Mouse (Mus musculus) heart, embryonic 10.5 days (tissue): ENCODE data around the gene Capzb. TPM values are rescaled to one million over a fixed set of nuclear protein-coding genes. Genes with fewer than 3 reads are reported as not detected.
A peak's percentile ranks its signal among the peaks of the same experiment; 100 is the strongest.

ENCODE experiments used
- DNase-seq: peaks from one replicate; pipeline ENCODE4 v3.0.0-alpha.2; 2017; ENCODE audit warnings: low spot score
- H3K27ac ChIP-seq: fragments of 300-500 bp; sonication (generic); 2 replicates; pipeline ENCODE4 v1.5.1; 2016; ENCODE audit warnings: mild to moderate bottlenecking
- H3K27me3 ChIP-seq: fragments of 300-500 bp; sonication (generic); 2 replicates; pipeline ENCODE4 v1.6.1; 2016; ENCODE audit warnings: mild to moderate bottlenecking; ENCODE audit not compliant: poor library complexity, insufficient read depth, severe bottlenecking
- H3K36me3 ChIP-seq: fragments of 300-500 bp; sonication (generic); 2 replicates; pipeline ENCODE4 v1.6.1; 2016; ENCODE audit warnings: mild to moderate bottlenecking, moderate library complexity
- H3K4me1 ChIP-seq: fragments of 300-500 bp; sonication (generic); 2 replicates; pipeline ENCODE4 v1.6.1; 2016; ENCODE audit warnings: mild to moderate bottlenecking
- H3K4me3 ChIP-seq: fragments of 300-500 bp; sonication (generic); 2 replicates; pipeline ENCODE4 v1.5.1; 2016; ENCODE audit warnings: mild to moderate bottlenecking, moderate library complexity
- H3K9me3 ChIP-seq: fragments of 300-500 bp; sonication (generic); 2 replicates; pipeline ENCODE4 v1.6.1; 2016; ENCODE audit warnings: mild to moderate bottlenecking, moderate library complexity
- WGBS: fragments of 180-500 bp; shearing (Covaris S2); methylation state at CpG from one replicate; pipeline ENCODE4 v1.1.7; 2016; 5-methylcytosine and 5-hydroxymethylcytosine counted together
- polyA plus RNA-seq: library from polyadenylated mRNA; unstranded; fragments of >200 nt; fragmentation: Nextera tagmentation; extraction: Ambion mirVana; gene quantifications from 2 replicates; pipeline ENCODE4 v1.2.1, GENCODE M21; 2016

Capzb gene
- polyA plus RNA-seq, 1 experiment from 2014 or later: 452 TPM

DNA sequence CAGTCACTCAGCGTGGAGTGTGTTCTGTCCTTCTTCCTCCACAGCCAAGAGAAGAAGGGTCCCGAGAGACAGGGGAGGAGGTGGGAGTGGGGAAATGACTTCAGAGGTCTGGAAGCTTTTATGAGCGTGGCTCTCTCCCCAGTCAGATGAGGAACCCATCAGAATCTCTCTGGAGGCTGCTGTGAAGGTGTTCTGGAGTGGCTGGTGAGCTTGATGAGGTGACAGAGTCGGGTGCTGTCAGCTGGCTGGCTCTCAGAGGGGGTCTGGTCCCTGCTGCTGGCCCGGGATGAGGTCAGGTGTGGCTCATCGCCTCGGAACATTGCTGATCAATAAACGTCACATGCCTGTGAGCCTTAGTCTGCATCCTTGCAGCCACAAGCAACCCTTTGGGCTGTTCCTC is 25.6 kb upstream of the Capzb start:
- DNase-seq: no peak
- Histone ChIP-seq H3K36me3 (no peaks in the 10 kb centered on the region), H3K27me3 (peaks cover 6% of the 10 kb centered on the region), H3K4me3 (no peak overlapping the region), H3K9me3 (no peaks in the 10 kb centered on the region), H3K4me1 (peaks cover 12% of the 10 kb centered on the region), H3K27ac (0 out of 2 replicates have a peak overlapping the region, but pooled peaks have one; percentile 13)
- 55% methylated on average over 8 of the region's 8 CpGs for WGBS

- H3K9me3 ChIP-seq: no peaks in the 10 kb centered on the region
- no peak for DNase-seq
- H3K4me3 ChIP-seq: no peak overlapping the region
- no peak overlapping the region for H3K27ac ChIP-seq
- 81% methylated on average over 15 of the region's 15 CpGs for WGBS
- H3K4me1 ChIP-seq: peaks cover 12% of the 10 kb centered on the region
- no peaks in the 10 kb centered on the region for H3K36me3 ChIP-seq
- peaks cover 6% of the 10 kb centered on the region for H3K27me3 ChIP-seq
Observed at GRCm38 (mm10) chr4:139168985-139169747, 23.5 kb upstream of the Capzb start.

DNA sequence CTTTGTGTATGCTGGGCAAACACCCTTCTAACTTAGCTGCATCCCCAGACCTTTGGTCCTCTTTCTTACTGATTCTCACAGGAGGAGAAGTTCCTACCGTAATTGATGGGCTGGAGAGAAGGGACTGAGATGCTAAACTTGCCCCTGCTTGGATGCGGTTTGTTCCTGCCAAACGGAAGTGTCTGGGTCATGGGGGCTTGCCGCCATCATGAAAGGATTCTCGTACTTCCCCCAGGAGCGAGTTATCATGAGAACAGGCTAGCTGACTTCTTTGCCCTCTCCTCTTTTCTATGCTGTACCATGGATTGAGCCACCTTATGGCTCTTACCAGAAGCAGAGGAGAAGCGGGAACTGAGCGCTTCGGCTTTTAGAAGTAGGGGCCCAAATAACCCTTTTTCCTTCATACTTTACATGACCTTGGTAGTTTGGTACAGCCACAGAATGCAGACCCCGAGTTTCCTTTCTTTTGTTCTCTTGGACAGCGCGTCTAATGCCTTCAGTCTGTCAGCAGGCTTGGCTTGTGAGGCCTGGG is 22.9 kb upstream of the Capzb start:
- Histone ChIP-seq H3K27me3 (peaks cover 6% of the 10 kb centered on the region), H3K36me3 (no peaks in the 10 kb centered on the region), H3K4me1 (peaks cover 12% of the 10 kb centered on the region), H3K9me3 (no peaks in the 10 kb centered on the region), H3K4me3 (no peak overlapping the region), H3K27ac (no peak overlapping the region)
- 76% methylated on average over 12 of the region's 12 CpGs for WGBS
- no peak for DNase-seq

DNA sequence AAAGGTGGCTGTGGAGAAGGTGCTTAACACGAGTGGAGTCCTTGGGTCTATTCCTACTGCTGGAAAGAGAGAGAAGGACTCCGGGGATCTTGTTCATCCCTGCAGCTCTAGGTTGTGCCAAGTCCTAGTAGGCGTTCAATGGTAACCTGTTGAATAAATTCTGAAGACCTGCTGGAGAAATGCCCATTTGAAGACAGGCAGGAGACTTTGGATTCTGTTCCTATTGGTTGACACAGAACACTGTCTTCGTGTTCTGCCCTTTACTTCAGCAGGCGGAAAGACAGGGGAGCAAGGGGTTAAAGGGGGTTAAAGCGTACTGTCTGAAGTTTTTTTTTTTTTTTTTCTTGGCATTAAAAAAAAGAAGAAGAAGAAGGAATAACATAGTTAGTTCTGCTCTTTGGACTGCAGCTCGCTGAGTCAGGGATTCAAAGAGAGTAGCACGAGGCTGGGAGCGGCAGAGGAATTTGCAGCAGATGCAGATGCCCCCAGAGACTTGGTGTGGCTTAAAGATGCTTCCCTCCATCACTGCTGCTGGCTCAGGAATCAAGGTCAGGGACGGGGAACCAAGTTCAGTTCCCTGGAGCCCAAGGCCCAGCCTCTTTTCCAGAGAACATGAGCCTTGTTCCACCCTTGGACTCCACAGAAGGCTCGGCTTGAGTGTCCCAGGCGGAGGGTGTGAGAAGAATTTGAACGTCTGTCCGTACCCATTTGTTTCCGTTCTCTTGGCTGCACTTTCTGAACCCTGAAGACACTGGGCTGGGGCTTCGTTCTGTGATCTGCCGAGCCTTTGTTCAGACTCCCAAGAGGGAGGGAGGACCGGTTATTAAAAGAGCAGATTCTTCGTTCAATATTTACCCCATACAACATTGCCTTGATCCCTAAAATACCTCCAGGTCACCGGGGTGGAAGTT is 17.4 kb upstream of the Capzb start:
- no peak overlapping the region for H3K27ac ChIP-seq
- no peaks in the 10 kb centered on the region for H3K36me3 ChIP-seq
- H3K4me1 ChIP-seq: peaks cover 11% of the 10 kb centered on the region
- no peak overlapping the region for H3K4me3 ChIP-seq
- WGBS: 64% methylated on average over 20 of the region's 20 CpGs
- 0 out of 2 replicates have a peak, but pooled peaks cover 3% of the 10 kb centered on the region for H3K9me3 ChIP-seq
- no peak for DNase-seq
- 0 out of 2 replicates have a peak, but pooled peaks cover 5% of the 10 kb centered on the region for H3K27me3 ChIP-seq

GRCm38 (mm10) chr4:139176023-139176422 is 16.7 kb upstream of the Capzb start:
- Histone ChIP-seq H3K36me3 (no peaks in the 10 kb centered on the region), H3K27ac (no peak overlapping the region), H3K4me1 (peaks cover 13% of the 10 kb centered on the region), H3K4me3 (no peak overlapping the region), H3K27me3 (0 out of 2 replicates have a peak, but pooled peaks cover 5% of the 10 kb centered on the region), H3K9me3 (0 out of 2 replicates have a peak, but pooled peaks cover 3% of the 10 kb centered on the region)
- no peak for DNase-seq
- WGBS: 70% methylated on average over 6 of the region's 6 CpGs

DNA sequence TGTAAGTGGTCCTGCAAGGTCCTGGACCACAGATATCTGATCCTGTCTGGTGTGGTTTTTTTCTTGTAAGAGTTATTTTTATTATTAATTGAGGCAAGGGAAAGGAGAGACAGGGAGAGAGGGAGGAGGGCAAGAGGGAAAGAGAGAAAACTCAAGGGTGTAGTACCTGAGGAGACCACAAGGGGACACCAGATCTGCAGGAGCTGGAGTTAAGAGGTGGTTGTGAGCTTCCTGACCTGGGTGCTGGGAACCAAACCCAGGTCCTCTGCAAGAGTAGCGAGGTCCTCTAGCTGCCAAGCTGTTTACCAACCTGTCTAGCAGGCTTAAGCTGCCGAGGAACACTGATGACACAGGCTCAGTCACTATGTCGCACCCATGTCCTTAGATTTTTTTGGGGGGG is 14.8 kb upstream of the Capzb start:
- no peaks in the 10 kb centered on the region for H3K36me3 ChIP-seq
- DNase-seq: no peak
- no peak overlapping the region for H3K4me3 ChIP-seq
- H3K9me3 ChIP-seq: 0 out of 2 replicates have a peak, but pooled peaks cover 3% of the 10 kb centered on the region
- H3K27ac ChIP-seq: no peak overlapping the region
- WGBS: 90% methylated on average over 3 of the region's 3 CpGs
- 0 out of 2 replicates have a peak, but pooled peaks cover 5% of the 10 kb centered on the region for H3K27me3 ChIP-seq
- peaks cover 13% of the 10 kb centered on the region for H3K4me1 ChIP-seq

- no peak overlapping the region for H3K4me3 ChIP-seq
- H3K36me3 ChIP-seq: no peaks in the 10 kb centered on the region
- 93% methylated on average over 11 of the region's 11 CpGs for WGBS
- 0 out of 2 replicates have a peak, but pooled peaks cover 3% of the 10 kb centered on the region for H3K9me3 ChIP-seq
- 0 out of 2 replicates have a peak, but pooled peaks cover 5% of the 10 kb centered on the region for H3K27me3 ChIP-seq
- no peak overlapping the region for H3K27ac ChIP-seq
- no peak for DNase-seq
- peaks cover 13% of the 10 kb centered on the region for H3K4me1 ChIP-seq
Observed at GRCm38 (mm10) chr4:139178377-139178776, 14.3 kb upstream of the Capzb start.

GRCm38 (mm10) chr4:139179218-139179617 is 13.5 kb upstream of the Capzb start:
- Histone ChIP-seq H3K9me3 (0 out of 2 replicates have a peak, but pooled peaks cover 3% of the 10 kb centered on the region), H3K27ac (0 out of 2 replicates have a peak overlapping the region, but pooled peaks have one; percentile 19), H3K27me3 (0 out of 2 replicates have a peak, but pooled peaks cover 5% of the 10 kb centered on the region), H3K4me3 (no peak overlapping the region), H3K36me3 (no peaks in the 10 kb centered on the region), H3K4me1 (peaks cover 13% of the 10 kb centered on the region)
- WGBS: 77% methylated on average over 2 of the region's 2 CpGs
- no peak for DNase-seq

DNA sequence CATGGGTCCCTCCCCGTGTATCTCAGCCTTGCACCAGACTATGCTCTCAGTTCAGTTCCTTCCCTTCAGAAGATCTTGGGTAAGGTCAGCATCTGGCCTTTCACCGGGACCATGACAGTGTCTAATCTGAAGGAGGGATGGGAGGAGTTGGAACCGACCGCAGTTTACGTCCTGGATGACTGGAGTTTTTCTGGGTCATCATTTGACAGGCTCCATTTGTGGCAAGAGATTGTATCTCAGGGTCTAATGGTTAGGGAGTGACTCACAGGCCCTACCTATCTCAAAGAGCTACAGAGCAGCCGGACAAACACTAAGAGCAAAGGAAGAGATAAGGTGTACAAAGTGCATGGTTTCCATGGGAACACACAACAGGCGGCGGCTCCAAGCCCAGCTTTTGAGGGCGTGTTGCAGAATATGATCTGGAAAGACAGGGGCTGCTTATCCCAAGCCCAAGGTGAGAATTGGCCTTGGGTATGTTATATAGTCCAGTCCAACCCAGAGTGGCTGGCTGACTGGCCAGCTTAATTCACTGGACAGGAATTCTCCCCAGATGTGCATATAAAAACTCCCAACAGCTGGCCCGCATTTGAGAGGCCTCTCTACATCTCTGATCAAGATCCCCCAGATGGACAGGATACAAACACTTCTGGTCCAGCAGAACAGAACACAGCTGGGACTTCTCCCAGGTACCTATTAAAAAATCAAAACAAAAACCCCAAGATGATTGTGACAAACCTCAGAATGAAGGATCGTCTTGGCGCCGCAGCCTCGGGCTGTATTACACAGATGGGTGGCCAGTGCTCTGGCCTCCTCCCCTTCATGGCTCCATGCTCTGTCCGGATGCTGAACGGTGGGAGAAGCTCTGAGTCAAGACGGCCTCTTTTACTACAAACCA is 12.7 kb upstream of the Capzb start:
- WGBS: 52% methylated on average over 17 of the region's 17 CpGs
- Histone ChIP-seq H3K9me3 (0 out of 2 replicates have a peak, but pooled peaks cover 3% of the 10 kb centered on the region), H3K4me1 (peaks cover 13% of the 10 kb centered on the region), H3K36me3 (no peaks in the 10 kb centered on the region), H3K27me3 (0 out of 2 replicates have a peak, but pooled peaks cover 2% of the 10 kb centered on the region), H3K27ac (0 out of 2 replicates have a peak overlapping the region, but pooled peaks have one; percentile 19), H3K4me3 (no peak overlapping the region)
- DNase-seq: peak; percentile 79

DNA sequence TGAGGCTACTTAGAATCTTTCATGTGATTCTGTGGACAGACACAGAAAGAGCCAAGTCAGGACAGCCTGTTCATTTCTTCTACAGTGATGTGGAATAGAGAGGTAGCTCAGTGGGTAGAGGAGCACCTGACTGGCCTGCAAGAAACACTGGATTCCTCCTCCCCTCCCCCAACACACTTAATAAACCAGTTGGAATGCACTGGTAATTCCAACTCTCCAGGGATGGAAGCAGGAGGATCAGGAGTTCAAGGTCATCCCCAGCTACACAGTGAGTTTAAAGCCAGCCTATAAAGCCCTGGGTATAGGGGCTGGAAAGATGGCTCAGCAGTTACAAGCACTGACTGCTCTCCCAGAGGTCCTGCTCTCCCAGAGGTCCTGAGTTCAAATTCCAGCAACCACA is 10.2 kb upstream of the Capzb start:
- Histone ChIP-seq H3K4me3 (no peak overlapping the region), H3K36me3 (no peaks in the 10 kb centered on the region), H3K9me3 (0 out of 2 replicates have a peak, but pooled peaks cover 3% of the 10 kb centered on the region), H3K27ac (no peak overlapping the region), H3K27me3 (no peaks in the 10 kb centered on the region), H3K4me1 (peaks cover 13% of the 10 kb centered on the region)
- DNase-seq: no peak

GRCm38 (mm10) chr4:139185766-139186442 is 6.8 kb upstream of the Capzb start:
- no peak for DNase-seq
- peaks cover 6% of the 10 kb centered on the region for H3K4me1 ChIP-seq
- H3K36me3 ChIP-seq: no peaks in the 10 kb centered on the region
- H3K4me3 ChIP-seq: no peak overlapping the region
- H3K27ac ChIP-seq: no peak overlapping the region
- H3K9me3 ChIP-seq: no peaks in the 10 kb centered on the region
- WGBS: 86% methylated on average over 5 of the region's 5 CpGs
- no peaks in the 10 kb centered on the region for H3K27me3 ChIP-seq
